Mouse (Mus musculus) CH12.LX (cell line): ENCODE data around the gene Tmem123.

Experiments used
- CTCF ChIP-seq, 2 experiments: IDR thresholded peaks in 1 of 2; conservative IDR thresholded peaks in 1 of 2; 2 replicates each; pipeline ENCODE4 v1.5.1; 2011 to 2012; ENCODE audit warnings: low read depth in 2 of 2, low read length in 2 of 2, improper control_type of control experiment in 1 of 2, inconsistent platforms in 1 of 2, mild to moderate bottlenecking in 1 of 2, moderate library complexity in 1 of 2
- EP300 ChIP-seq: IDR thresholded peaks from 2 replicates; pipeline ENCODE4 v1.6.1; 2011; ENCODE audit warnings: low read length, improper control_type of control experiment
- JUND ChIP-seq: conservative IDR thresholded peaks from 2 replicates; pipeline ENCODE4 v1.6.1; 2011; ENCODE audit warnings: low read depth, low read length, improper control_type of control experiment
- MAFK ChIP-seq: IDR thresholded peaks from 2 replicates; pipeline ENCODE4 v1.6.1; 2011; ENCODE audit warnings: low read length, improper control_type of control experiment; ENCODE audit not compliant: insufficient replicate concordance
- MXI1 ChIP-seq: IDR thresholded peaks from 2 replicates; pipeline ENCODE4 v1.6.1; 2011; ENCODE audit warnings: mild to moderate bottlenecking, low read depth, low read length, improper control_type of control experiment
- MYC ChIP-seq: IDR thresholded peaks from 2 replicates; pipeline ENCODE4 v1.6.1; 2011; ENCODE audit warnings: low read depth, mild to moderate bottlenecking, improper control_type of control experiment, low read length
- POLR2A ChIP-seq: IDR thresholded peaks from 2 replicates; pipeline ENCODE4 v1.6.1; 2011; ENCODE audit warnings: low read depth, mild to moderate bottlenecking, improper control_type of control experiment, low read length
- TBP ChIP-seq: conservative IDR thresholded peaks from 2 replicates; pipeline ENCODE4 v1.6.1; 2011; ENCODE audit warnings: low read depth, low read length, improper control_type of control experiment
- TCF12 ChIP-seq: IDR thresholded peaks from 2 replicates; pipeline ENCODE4 v1.6.1; 2014; ENCODE audit warnings: low read depth, mild to moderate bottlenecking, inconsistent platforms, low read length, improper control_type of control experiment
- UBTF ChIP-seq: IDR thresholded peaks from 2 replicates; pipeline ENCODE4 v1.6.1; 2012; ENCODE audit warnings: low read depth, mild to moderate bottlenecking, inconsistent platforms, low read length, improper control_type of control experiment, moderate library complexity
- USF1 ChIP-seq: IDR thresholded peaks from 2 replicates; pipeline ENCODE4 v1.6.1; 2014; ENCODE audit warnings: low read depth, mild to moderate bottlenecking, inconsistent platforms, low read length, improper control_type of control experiment
- ZMIZ1 ChIP-seq: IDR thresholded peaks from 2 replicates; pipeline ENCODE4 v1.6.1; 2012; ENCODE audit warnings: low read depth, mild to moderate bottlenecking, inconsistent platforms, low read length, improper control_type of control experiment

DNA sequence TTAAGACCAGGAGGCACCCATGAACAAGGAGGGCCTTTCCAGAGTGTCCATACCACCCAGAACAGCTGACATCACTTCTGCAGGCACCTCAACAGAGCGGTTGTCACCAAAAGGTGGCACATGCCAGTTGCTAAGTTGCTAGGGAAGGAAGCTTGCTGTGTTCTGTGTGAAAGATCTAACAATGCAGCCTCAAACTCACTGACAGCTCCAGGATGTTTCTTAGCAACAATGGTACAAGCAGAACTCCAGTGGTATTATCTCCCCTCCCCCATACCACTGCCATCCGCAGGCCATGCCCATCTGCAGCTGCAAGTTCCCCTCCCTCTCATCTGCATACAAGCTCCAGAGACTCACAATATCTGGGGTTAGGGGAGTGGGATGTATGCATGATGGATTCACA, 3.7 kb downstream of the Tmem123 start:
- no peak for TF ChIP-seq CTCF (conservative IDR thresholded peaks at IDR 0.05 in 1 of 2, IDR thresholded peaks at IDR 0.05 in 1 of 2; ENCODE audit: low read depth in 2 of 2, low read length in 2 of 2)
- peak; percentile 31; the same call in 1 of the 2 replicates for TF ChIP-seq EP300
- TF ChIP-seq JUND: no peak
- no peak for TF ChIP-seq UBTF
- TF ChIP-seq TCF12: 0 out of 2 replicates have a peak, but pooled peaks have one; percentile 19
- no peak for TF ChIP-seq POLR2A
- TF ChIP-seq MYC: no peak
- TF ChIP-seq ZMIZ1: no peak
- no peak for TF ChIP-seq TBP
- TF ChIP-seq USF1: no peak
- TF ChIP-seq MXI1: no peak
- TF ChIP-seq MAFK: no peak
